Mouse (Mus musculus): ENCODE results near the gene Smim27.
A peak's percentile ranks its signal among the peaks of the same experiment; 100 is the strongest.

- no peak for TF ChIP-seq CTCF (IDR thresholded peaks at IDR 0.05; ENCODE audit: borderline replicate concordance, control insufficient read depth, extremely low read depth, insufficient read depth, low read length, poor library complexity)
- TF ChIP-seq POLR2A (IDR thresholded peaks at IDR 0.05; ENCODE audit: control insufficient read depth, extremely low read depth, insufficient read depth, low read length, poor library complexity) = 0 out of 2 replicates have a peak, but pooled peaks have one; percentile 5
These were observed 544 bp upstream of the Smim27 start for GRCm38 (mm10) chr4:40268835-40269234.
